Mouse (Mus musculus) midbrain, postnatal 0 days (tissue): ENCODE measurements around the gene Enpp7. TPM values are rescaled to one million over a fixed set of nuclear protein-coding genes. Genes with fewer than 3 reads are reported as not detected.
A peak's percentile ranks its signal among the peaks of the same experiment; 100 is the strongest.

Experiments
- ATAC-seq: fragments of 200-750 bp; cut with Nextera tagmentation; 2 replicates; pipeline ENCODE4 v1.8.0; 2017; ENCODE audit warnings: moderate number of reproducible peaks, mild to moderate bottlenecking, moderate TSS enrichment, moderate library complexity; ENCODE audit not compliant: low FRiP score
- DNase-seq: peaks from one replicate; pipeline ENCODE4 v3.0.0-alpha.2; 2015; ENCODE audit warnings: low spot score
- H3K27ac ChIP-seq: fragments of 300-500 bp; sonication (generic); 2 replicates; pipeline ENCODE4 v1.5.1; 2014; ENCODE audit warnings: low read depth, mild to moderate bottlenecking, low read length, mixed read lengths
- H3K27me3 ChIP-seq: fragments of 300-500 bp; sonication (generic); 2 replicates; pipeline ENCODE4 v1.6.1; 2014; ENCODE audit warnings: low read length, control low read depth, mixed read lengths; ENCODE audit not compliant: insufficient read depth
- H3K36me3 ChIP-seq: fragments of 300-500 bp; sonication (generic); 2 replicates; pipeline ENCODE4 v1.6.1; 2014; ENCODE audit warnings: low read length, control low read depth, mixed read lengths; ENCODE audit not compliant: insufficient read depth
- H3K4me1 ChIP-seq: fragments of 300-500 bp; sonication (generic); 2 replicates; pipeline ENCODE4 v1.6.1; 2014; ENCODE audit warnings: mild to moderate bottlenecking, control low read depth, antibody characterized with exemption, low read length, mixed read lengths; ENCODE audit not compliant: insufficient read depth
- H3K4me2 ChIP-seq: fragments of 300-500 bp; sonication (generic); 2 replicates; pipeline ENCODE4 v1.6.1; 2014; ENCODE audit warnings: low read depth, mild to moderate bottlenecking, low read length, mixed read lengths; ENCODE audit not compliant: poor library complexity, severe bottlenecking
- H3K4me3 ChIP-seq: fragments of 300-500 bp; sonication (generic); 2 replicates; pipeline ENCODE4 v1.5.1; 2014; ENCODE audit warnings: low read depth, mild to moderate bottlenecking, low read length, moderate library complexity
- H3K9ac ChIP-seq: fragments of 300-500 bp; sonication (generic); replicated peaks from 2 replicates; pipeline ENCODE4 v1.6.1; 2014; ENCODE audit warnings: mild to moderate bottlenecking, low read length, moderate library complexity, mixed read lengths; ENCODE audit not compliant: poor library complexity, severe bottlenecking
- H3K9me3 ChIP-seq: fragments of 300-500 bp; sonication (generic); 2 replicates; pipeline ENCODE4 v1.6.1; 2016; ENCODE audit warnings: low read length, control low read depth
- CTCF ChIP-seq: IDR thresholded peaks from 2 replicates; pipeline ENCODE4 v1.5.1; 2016; ENCODE audit warnings: antibody characterized with exemption, mild to moderate bottlenecking
- WGBS: fragments of 180-500 bp; shearing (Covaris S2); extraction: QIAGEN DNeasy Blood & Tissue Kit; methylation state at CpG from one replicate; pipeline ENCODE4 v1.1.7; 2014; 5-methylcytosine and 5-hydroxymethylcytosine counted together
- polyA plus RNA-seq: library from polyadenylated mRNA; unstranded; fragments of >200 nt; fragmentation: Nextera tagmentation; extraction: Ambion mirVana; gene quantifications from 2 replicates; pipeline ENCODE4 v1.2.1, GENCODE M21; 2015
- total RNA-seq: library from RNA; depleted of rRNA; stranded (reverse); fragments of >200 nt; gene quantifications from 2 replicates; pipeline ENCODE4 v1.2.3, GENCODE M21; 2014

Enpp7 gene
- total and polyA plus RNA-seq, 2 experiments from 2014 or later, result not detected

DNA sequence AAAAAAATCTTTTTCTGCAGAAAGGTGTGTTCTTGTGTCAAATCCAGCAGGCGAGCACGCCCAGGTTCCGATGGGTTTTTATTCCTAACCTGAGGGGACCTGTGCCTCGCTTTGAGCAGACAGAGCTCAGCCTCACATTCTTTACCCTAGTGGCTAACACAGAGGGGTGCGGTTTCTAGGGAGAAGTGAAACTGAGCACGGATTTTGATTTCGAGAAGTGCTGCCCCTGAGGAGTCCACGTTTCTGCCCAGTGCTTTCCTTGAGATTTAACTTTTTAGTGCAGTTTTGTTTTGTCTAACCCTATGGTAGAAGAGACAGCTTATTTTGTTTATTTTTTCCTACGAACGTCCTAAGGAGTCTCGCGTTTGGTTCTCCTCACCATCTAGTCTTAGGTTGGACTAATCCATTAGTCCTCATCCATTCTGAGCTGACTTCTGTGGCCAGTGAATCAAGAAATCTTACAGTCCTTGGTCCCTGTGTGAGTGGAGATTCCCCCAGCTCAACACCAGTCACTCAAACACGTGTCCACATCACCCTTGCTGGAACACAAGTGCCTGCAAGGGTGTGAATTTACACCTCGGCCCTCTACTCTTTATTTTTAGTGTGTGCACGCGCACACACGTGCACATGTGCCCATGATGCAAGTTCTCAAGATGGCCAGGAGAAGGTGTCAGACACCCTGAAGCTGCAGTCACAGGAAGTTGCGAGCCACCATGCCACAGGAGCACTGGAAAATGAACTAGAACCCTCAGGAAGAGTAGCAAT, 6.8 kb upstream of the Enpp7 start:
- Histone ChIP-seq H3K4me3 (no peak overlapping the region), H3K9me3 (no peaks in the 10 kb centered on the region), H3K9ac (no peak overlapping the region), H3K36me3 (no peaks in the 10 kb centered on the region), H3K27ac (no peak overlapping the region), H3K4me1 (no peaks in the 10 kb centered on the region), H3K4me2 (no peak overlapping the region), H3K27me3 (no peaks in the 10 kb centered on the region)
- TF ChIP-seq CTCF, result peak; percentile 44
- no peak for DNase-seq
- WGBS, result 63% methylated on average over 18 of the region's 18 CpGs
- no peak for ATAC-seq

DNA sequence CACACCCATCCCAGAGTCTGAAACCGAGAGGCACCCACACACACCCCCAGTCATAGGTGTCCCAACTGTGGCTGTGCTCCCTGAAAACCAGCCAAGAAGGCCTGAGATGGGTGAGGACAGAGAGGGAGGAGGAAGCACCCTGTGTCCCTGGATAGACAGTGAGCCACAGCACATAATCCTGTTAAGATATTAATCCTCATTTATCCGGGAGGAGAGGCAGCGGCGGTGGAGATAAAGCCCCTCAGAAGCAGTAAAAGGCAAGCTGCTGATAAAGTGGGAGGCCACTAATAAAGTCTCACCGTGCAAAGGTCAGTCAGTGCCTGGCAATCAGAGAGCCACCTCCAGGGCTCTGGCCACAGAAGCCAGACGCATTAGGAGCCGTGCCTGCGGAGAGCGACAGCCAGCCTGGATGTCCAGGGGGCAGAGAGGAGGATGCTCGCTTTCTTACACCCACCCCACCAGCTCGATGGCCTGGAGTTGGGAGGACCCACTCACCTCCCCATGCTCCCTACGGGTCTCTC, 5.3 kb upstream of the Enpp7 start:
- Histone ChIP-seq H3K9me3 (no peaks in the 10 kb centered on the region), H3K27me3 (no peaks in the 10 kb centered on the region), H3K36me3 (no peaks in the 10 kb centered on the region), H3K9ac (no peak overlapping the region), H3K4me1 (no peaks in the 10 kb centered on the region), H3K4me2 (no peak overlapping the region), H3K27ac (no peak overlapping the region), H3K4me3 (no peak overlapping the region)
- DNase-seq, result no peak
- ATAC-seq, result no peak
- no peak for TF ChIP-seq CTCF
- WGBS, result 35% methylated on average over 12 of the region's 12 CpGs

DNA sequence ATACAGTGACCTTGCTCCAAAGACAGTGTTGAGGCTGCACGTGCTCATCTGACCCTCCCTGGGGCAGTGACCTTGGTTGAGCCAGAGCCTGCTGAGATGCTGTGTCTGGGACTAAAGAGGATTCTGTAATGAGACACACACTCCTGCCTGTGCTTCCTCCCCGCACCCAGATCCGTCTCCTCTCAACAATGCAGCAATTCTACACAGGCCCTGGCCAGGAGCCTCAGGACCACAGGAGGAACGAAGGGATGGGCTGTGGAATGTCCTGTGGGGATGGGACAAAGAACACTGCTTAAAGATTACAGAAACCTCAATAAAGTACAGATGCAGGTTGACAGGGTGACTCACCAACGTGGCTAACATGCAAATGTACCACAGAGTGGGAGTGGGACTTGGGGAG, 2.4 kb upstream of the Enpp7 start:
- H3K9ac ChIP-seq, result no peak overlapping the region
- DNase-seq, result no peak
- no peaks in the 10 kb centered on the region for H3K9me3 ChIP-seq
- no peak for ATAC-seq
- no peaks in the 10 kb centered on the region for H3K27me3 ChIP-seq
- H3K4me1 ChIP-seq, result no peaks in the 10 kb centered on the region
- no peak for TF ChIP-seq CTCF
- H3K36me3 ChIP-seq, result no peaks in the 10 kb centered on the region
- H3K27ac ChIP-seq, result no peak overlapping the region
- no peak overlapping the region for H3K4me2 ChIP-seq
- H3K4me3 ChIP-seq, result no peak overlapping the region
- WGBS, result 47% methylated on average over 5 of the region's 5 CpGs

DNA sequence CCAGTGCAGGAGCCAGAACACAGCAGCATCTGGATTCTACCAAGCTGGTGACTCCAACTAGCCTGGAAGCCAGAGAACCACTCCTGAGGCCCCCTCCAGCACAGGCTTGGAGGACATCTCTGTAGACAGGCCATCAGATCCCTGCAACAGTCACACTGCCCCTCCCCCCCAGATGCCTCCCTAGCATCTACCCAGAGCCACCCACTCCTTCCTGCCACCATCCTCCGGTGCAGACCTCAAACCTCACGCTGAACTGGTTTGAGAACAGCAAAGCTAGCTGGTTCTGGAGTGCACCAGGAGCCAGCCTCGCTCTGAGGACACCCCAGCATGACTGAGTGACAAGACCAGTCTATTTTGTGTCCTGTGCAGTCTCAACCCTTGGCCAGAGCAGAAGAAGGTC, 4.8 kb downstream of the Enpp7 start:
- Histone ChIP-seq H3K4me3 (no peak overlapping the region), H3K27ac (no peak overlapping the region), H3K27me3 (no peaks in the 10 kb centered on the region), H3K36me3 (no peaks in the 10 kb centered on the region), H3K4me2 (no peak overlapping the region), H3K4me1 (no peaks in the 10 kb centered on the region), H3K9ac (no peak overlapping the region), H3K9me3 (no peaks in the 10 kb centered on the region)
- WGBS, result 85% methylated on average over 3 of the region's 3 CpGs
- no peak for ATAC-seq
- no peak for TF ChIP-seq CTCF
- no peak for DNase-seq

DNA sequence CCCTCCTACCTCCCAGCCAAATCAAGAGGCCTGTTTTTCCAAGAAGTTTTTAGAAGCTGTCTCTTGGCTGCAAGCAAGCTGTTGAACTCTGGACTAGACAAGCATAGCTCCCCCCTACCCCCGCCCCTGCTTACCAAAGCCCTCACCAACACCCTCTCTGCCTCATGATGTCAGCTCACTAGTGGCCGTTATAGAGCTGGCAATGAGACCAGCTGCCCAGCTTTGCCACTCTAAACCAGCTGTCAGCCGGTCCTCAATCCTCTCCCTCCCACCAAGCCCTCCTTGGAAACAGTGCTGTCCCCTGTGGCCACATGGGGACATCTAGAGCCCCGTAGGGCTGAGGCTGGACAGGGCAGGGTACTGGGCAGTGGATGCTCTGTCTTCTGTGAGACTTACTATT, 7.5 kb downstream of the Enpp7 start:
- Histone ChIP-seq H3K36me3 (no peaks in the 10 kb centered on the region), H3K27me3 (no peaks in the 10 kb centered on the region), H3K9me3 (no peaks in the 10 kb centered on the region), H3K4me1 (peaks cover 4% of the 10 kb centered on the region; the same call in 1 of the 2 replicates), H3K4me3 (no peak overlapping the region), H3K4me2 (no peak overlapping the region), H3K27ac (no peak overlapping the region), H3K9ac (no peak overlapping the region)
- TF ChIP-seq CTCF, result peak; percentile 22; the same call in 1 of the 2 replicates
- 27% methylated on average over 4 of the region's 4 CpGs for WGBS
- DNase-seq (peak; percentile 64), ATAC-seq (no peak)

DNA sequence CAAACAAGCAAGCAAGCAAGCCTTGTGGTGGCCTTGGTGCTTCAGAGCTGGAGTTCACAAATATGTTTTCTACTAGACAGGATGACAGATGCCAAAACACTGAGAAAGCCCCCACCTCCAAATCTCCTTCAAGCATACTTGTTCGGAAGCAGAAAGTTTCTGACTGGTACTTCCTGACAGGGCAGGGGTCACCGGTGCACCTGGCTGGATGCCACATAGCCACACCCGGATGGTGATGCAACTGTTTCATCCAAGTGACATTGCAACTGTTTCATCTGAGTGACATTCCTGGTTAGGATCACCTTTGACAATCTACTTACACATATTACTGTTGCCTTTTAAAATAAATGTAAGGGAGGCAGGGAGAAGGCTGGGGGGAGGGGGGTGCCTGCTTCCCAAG, 9.2 kb downstream of the Enpp7 start:
- no peaks in the 10 kb centered on the region for H3K27me3 ChIP-seq
- H3K9me3 ChIP-seq, result no peaks in the 10 kb centered on the region
- H3K4me3 ChIP-seq, result no peak overlapping the region
- H3K9ac ChIP-seq, result no peak overlapping the region
- DNase-seq (no peak), ATAC-seq (no peak)
- WGBS, result 84% methylated on average over 3 of the region's 3 CpGs
- no peak overlapping the region for H3K27ac ChIP-seq
- TF ChIP-seq CTCF, result no peak
- H3K4me1 ChIP-seq, result peaks cover 4% of the 10 kb centered on the region; the same call in 1 of the 2 replicates
- no peaks in the 10 kb centered on the region for H3K36me3 ChIP-seq
- no peak overlapping the region for H3K4me2 ChIP-seq
